Mouse (Mus musculus) thymus, postnatal 14 days (tissue): ENCODE data around the gene St3gal3.
A peak's percentile ranks its signal among the peaks of the same experiment; 100 is the strongest.

Source experiments
- DNase-seq: peaks from one replicate; pipeline ENCODE4 v3.0.0; 2021

Gene St3gal3

GRCm38 (mm10) chr4:118083217-118083951 lies 51.3 kb downstream of the St3gal3 start:
- peak; percentile 82 for DNase-seq

GRCm38 (mm10) chr4:118081608-118082331 lies 52.9 kb downstream of the St3gal3 start:
- DNase-seq, result no peak

GRCm38 (mm10) chr4:118080481-118080880 lies 54.2 kb downstream of the St3gal3 start:
- DNase-seq, result no peak

- no peak for DNase-seq
Observed at GRCm38 (mm10) chr4:118079195-118079594, 55.5 kb downstream of the St3gal3 start.

- DNase-seq, result no peak
Observed at GRCm38 (mm10) chr4:118078576-118078975, 56.1 kb downstream of the St3gal3 start.

GRCm38 (mm10) chr4:118077293-118077752 lies 57.4 kb downstream of the St3gal3 start:
- no peak for DNase-seq

- no peak for DNase-seq
Observed at GRCm38 (mm10) chr4:118076648-118077047, 58.1 kb downstream of the St3gal3 start.

- DNase-seq, result no peak
Observed at GRCm38 (mm10) chr4:118075343-118075742, 59.4 kb downstream of the St3gal3 start.

- peak; percentile 14 for DNase-seq
Observed at GRCm38 (mm10) chr4:118074236-118074635, 60.5 kb downstream of the St3gal3 start.

- DNase-seq, result no peak
Observed at GRCm38 (mm10) chr4:118073128-118073527, 61.6 kb downstream of the St3gal3 start.

GRCm38 (mm10) chr4:118071891-118072290 lies 62.8 kb downstream of the St3gal3 start:
- DNase-seq, result no peak

GRCm38 (mm10) chr4:118070255-118071234 lies 64.2 kb downstream of the St3gal3 start:
- DNase-seq, result no peak

- DNase-seq, result no peak
Observed at GRCm38 (mm10) chr4:118061809-118062463, 72.8 kb downstream of the St3gal3 start.

GRCm38 (mm10) chr4:118060915-118061530 lies 73.7 kb downstream of the St3gal3 start:
- no peak for DNase-seq

GRCm38 (mm10) chr4:118059816-118060475 lies 74.8 kb downstream of the St3gal3 start:
- no peak for DNase-seq

GRCm38 (mm10) chr4:118058116-118058677 lies 76.5 kb downstream of the St3gal3 start:
- no peak for DNase-seq

- DNase-seq, result no peak
Observed at GRCm38 (mm10) chr4:118057076-118057475, 77.6 kb downstream of the St3gal3 start.

- no peak for DNase-seq
Observed at GRCm38 (mm10) chr4:118054615-118055014, 80.1 kb downstream of the St3gal3 start.

GRCm38 (mm10) chr4:118053904-118054303 lies 80.8 kb downstream of the St3gal3 start:
- no peak for DNase-seq

- DNase-seq, result no peak
Observed at GRCm38 (mm10) chr4:118049606-118050302, 85.0 kb downstream of the St3gal3 start.
